Mouse (Mus musculus): Measurements from ENCODE around the gene Cnbd2. TPM values are rescaled to one million over a fixed set of nuclear protein-coding genes. Genes with fewer than 3 reads are reported as not detected.
A peak's percentile ranks its signal among the peaks of the same experiment; 100 is the strongest.

Gene Cnbd2
- polyA plus RNA-seq, 1 experiment from 2014 or later: 2.2 TPM

- Histone ChIP-seq H3K9me3 (replicated peaks; ENCODE audit: control insufficient read depth, low read length) (no peaks in the 10 kb centered on the region), H3K36me3 (ENCODE audit: control insufficient read depth, insufficient read depth) (peaks cover 8% of the 10 kb centered on the region; the same call in 1 of the 2 replicates), H3K27ac (ENCODE audit: low read length) (no peak overlapping the region; the same call in 1 of the 2 replicates), H3K4me1 (ENCODE audit: control insufficient read depth, insufficient read depth, low read length) (peaks cover 8% of the 10 kb centered on the region), H3K9ac (ENCODE audit: low read length) (no peak overlapping the region), H3K4me2 (ENCODE audit: low read depth, low read length) (no peak overlapping the region), H3K4me3 (ENCODE audit: low read length) (no peak overlapping the region), H3K27me3 (ENCODE audit: control insufficient read depth, insufficient read depth, low read length) (no peaks in the 10 kb centered on the region)
- WGBS: 91% methylated on average over 2 of the region's 2 CpGs
- 0 out of 2 replicates have a peak, but pooled peaks have one; percentile 21 for ATAC-seq (replicated peaks; ENCODE audit: extremely low read depth, insufficient read depth, low FRiP score)
Observed at GRCm38 (mm10) chr2:156288222-156288621, 23.9 kb upstream of the Cnbd2 start.

- Histone ChIP-seq H3K4me3 (ENCODE audit: low read length) (no peak overlapping the region), H3K9ac (ENCODE audit: low read length) (no peak overlapping the region), H3K36me3 (ENCODE audit: control insufficient read depth, insufficient read depth) (peaks cover 21% of the 10 kb centered on the region), H3K4me2 (ENCODE audit: low read depth, low read length) (no peak overlapping the region), H3K27me3 (ENCODE audit: control insufficient read depth, insufficient read depth, low read length) (no peaks in the 10 kb centered on the region), H3K9me3 (replicated peaks; ENCODE audit: control insufficient read depth, low read length) (no peaks in the 10 kb centered on the region), H3K27ac (ENCODE audit: low read length) (peak overlapping the region; percentile 79), H3K4me1 (ENCODE audit: control insufficient read depth, insufficient read depth, low read length) (peaks cover 8% of the 10 kb centered on the region)
- 65% methylated on average over 2 of the region's 2 CpGs for WGBS
- ATAC-seq (replicated peaks; ENCODE audit: extremely low read depth, insufficient read depth, low FRiP score): no peak
Observed at GRCm38 (mm10) chr2:156289552-156290160, 22.4 kb upstream of the Cnbd2 start.

GRCm38 (mm10) chr2:156291998-156292397 lies 20.1 kb upstream of the Cnbd2 start:
- no peaks in the 10 kb centered on the region for H3K27me3 ChIP-seq (ENCODE audit: control insufficient read depth, insufficient read depth, low read length)
- H3K4me3 ChIP-seq (ENCODE audit: low read length): no peak overlapping the region
- peaks cover 28% of the 10 kb centered on the region for H3K36me3 ChIP-seq (ENCODE audit: control insufficient read depth, insufficient read depth)
- H3K9ac ChIP-seq (ENCODE audit: low read length): no peak overlapping the region
- H3K4me1 ChIP-seq (ENCODE audit: control insufficient read depth, insufficient read depth, low read length): peaks cover 8% of the 10 kb centered on the region
- WGBS: 71% methylated on average over 1 of the region's 1 CpGs
- H3K27ac ChIP-seq (ENCODE audit: low read length): no peak overlapping the region
- ATAC-seq (replicated peaks; ENCODE audit: extremely low read depth, insufficient read depth, low FRiP score): no peak
- H3K9me3 ChIP-seq (replicated peaks; ENCODE audit: control insufficient read depth, low read length): no peaks in the 10 kb centered on the region
- H3K4me2 ChIP-seq (ENCODE audit: low read depth, low read length): no peak overlapping the region

- no peak overlapping the region for H3K4me2 ChIP-seq (ENCODE audit: low read depth, low read length)
- H3K27ac ChIP-seq (ENCODE audit: low read length): no peak overlapping the region
- 93% methylated on average over 2 of the region's 2 CpGs for WGBS
- no peaks in the 10 kb centered on the region for H3K9me3 ChIP-seq (replicated peaks; ENCODE audit: control insufficient read depth, low read length)
- peaks cover 24% of the 10 kb centered on the region for H3K36me3 ChIP-seq (ENCODE audit: control insufficient read depth, insufficient read depth)
- no peak overlapping the region for H3K4me3 ChIP-seq (ENCODE audit: low read length)
- H3K9ac ChIP-seq (ENCODE audit: low read length): no peak overlapping the region
- ATAC-seq (replicated peaks; ENCODE audit: extremely low read depth, insufficient read depth, low FRiP score): no peak
- 0 out of 2 replicates have a peak, but pooled peaks cover 3% of the 10 kb centered on the region for H3K4me1 ChIP-seq (ENCODE audit: control insufficient read depth, insufficient read depth, low read length)
- no peaks in the 10 kb centered on the region for H3K27me3 ChIP-seq (ENCODE audit: control insufficient read depth, insufficient read depth, low read length)
Observed at GRCm38 (mm10) chr2:156295601-156296063, 16.5 kb upstream of the Cnbd2 start.

GRCm38 (mm10) chr2:156296190-156296589 lies 15.9 kb upstream of the Cnbd2 start:
- Histone ChIP-seq H3K36me3 (ENCODE audit: control insufficient read depth, insufficient read depth) (peaks cover 28% of the 10 kb centered on the region), H3K9me3 (replicated peaks; ENCODE audit: control insufficient read depth, low read length) (no peaks in the 10 kb centered on the region), H3K27me3 (ENCODE audit: control insufficient read depth, insufficient read depth, low read length) (no peaks in the 10 kb centered on the region), H3K4me3 (ENCODE audit: low read length) (no peak overlapping the region), H3K9ac (ENCODE audit: low read length) (no peak overlapping the region), H3K4me1 (ENCODE audit: control insufficient read depth, insufficient read depth, low read length) (0 out of 2 replicates have a peak, but pooled peaks cover 3% of the 10 kb centered on the region), H3K27ac (ENCODE audit: low read length) (no peak overlapping the region), H3K4me2 (ENCODE audit: low read depth, low read length) (no peak overlapping the region)
- 89% methylated on average over 3 of the region's 3 CpGs for WGBS
- ATAC-seq (replicated peaks; ENCODE audit: extremely low read depth, insufficient read depth, low FRiP score): no peak

GRCm38 (mm10) chr2:156297653-156298052 lies 14.4 kb upstream of the Cnbd2 start:
- Histone ChIP-seq H3K4me3 (ENCODE audit: low read length) (no peak overlapping the region), H3K4me2 (ENCODE audit: low read depth, low read length) (no peak overlapping the region), H3K9me3 (replicated peaks; ENCODE audit: control insufficient read depth, low read length) (no peaks in the 10 kb centered on the region), H3K27me3 (ENCODE audit: control insufficient read depth, insufficient read depth, low read length) (no peaks in the 10 kb centered on the region), H3K4me1 (ENCODE audit: control insufficient read depth, insufficient read depth, low read length) (0 out of 2 replicates have a peak, but pooled peaks cover 3% of the 10 kb centered on the region), H3K27ac (ENCODE audit: low read length) (no peak overlapping the region), H3K9ac (ENCODE audit: low read length) (no peak overlapping the region), H3K36me3 (ENCODE audit: control insufficient read depth, insufficient read depth) (peaks cover 28% of the 10 kb centered on the region)
- ATAC-seq (replicated peaks; ENCODE audit: extremely low read depth, insufficient read depth, low FRiP score): peak; percentile 60
- 65% methylated on average over 3 of the region's 3 CpGs for WGBS

- no peaks in the 10 kb centered on the region for H3K9me3 ChIP-seq (replicated peaks; ENCODE audit: control insufficient read depth, low read length)
- no peak overlapping the region for H3K4me3 ChIP-seq (ENCODE audit: low read length)
- ATAC-seq (replicated peaks; ENCODE audit: extremely low read depth, insufficient read depth, low FRiP score): no peak
- H3K36me3 ChIP-seq (ENCODE audit: control insufficient read depth, insufficient read depth): peaks cover 27% of the 10 kb centered on the region
- WGBS: 70% methylated on average over 7 of the region's 7 CpGs
- no peak overlapping the region for H3K4me2 ChIP-seq (ENCODE audit: low read depth, low read length)
- 0 out of 2 replicates have a peak, but pooled peaks cover 3% of the 10 kb centered on the region for H3K4me1 ChIP-seq (ENCODE audit: control insufficient read depth, insufficient read depth, low read length)
- no peak overlapping the region for H3K9ac ChIP-seq (ENCODE audit: low read length)
- H3K27me3 ChIP-seq (ENCODE audit: control insufficient read depth, insufficient read depth, low read length): no peaks in the 10 kb centered on the region
- H3K27ac ChIP-seq (ENCODE audit: low read length): no peak overlapping the region
Observed at GRCm38 (mm10) chr2:156298458-156298857, 13.6 kb upstream of the Cnbd2 start.

GRCm38 (mm10) chr2:156302063-156302462 lies 10.0 kb upstream of the Cnbd2 start:
- H3K27me3 ChIP-seq (ENCODE audit: control insufficient read depth, insufficient read depth, low read length): no peaks in the 10 kb centered on the region
- no peak overlapping the region for H3K9ac ChIP-seq (ENCODE audit: low read length)
- no peak overlapping the region for H3K27ac ChIP-seq (ENCODE audit: low read length)
- H3K4me3 ChIP-seq (ENCODE audit: low read length): no peak overlapping the region
- H3K9me3 ChIP-seq (replicated peaks; ENCODE audit: control insufficient read depth, low read length): no peaks in the 10 kb centered on the region
- ATAC-seq (replicated peaks; ENCODE audit: extremely low read depth, insufficient read depth, low FRiP score): no peak
- no peak overlapping the region for H3K4me2 ChIP-seq (ENCODE audit: low read depth, low read length)
- WGBS: 85% methylated on average over 4 of the region's 4 CpGs
- peaks cover 20% of the 10 kb centered on the region for H3K36me3 ChIP-seq (ENCODE audit: control insufficient read depth, insufficient read depth)
- 0 out of 2 replicates have a peak, but pooled peaks cover 3% of the 10 kb centered on the region for H3K4me1 ChIP-seq (ENCODE audit: control insufficient read depth, insufficient read depth, low read length)

- peaks cover 16% of the 10 kb centered on the region for H3K36me3 ChIP-seq (ENCODE audit: control insufficient read depth, insufficient read depth)
- no peak overlapping the region for H3K4me3 ChIP-seq (ENCODE audit: low read length)
- H3K9me3 ChIP-seq (replicated peaks; ENCODE audit: control insufficient read depth, low read length): no peaks in the 10 kb centered on the region
- H3K4me2 ChIP-seq (ENCODE audit: low read depth, low read length): no peak overlapping the region
- no peaks in the 10 kb centered on the region for H3K27me3 ChIP-seq (ENCODE audit: control insufficient read depth, insufficient read depth, low read length)
- H3K4me1 ChIP-seq (ENCODE audit: control insufficient read depth, insufficient read depth, low read length): no peaks in the 10 kb centered on the region
- H3K27ac ChIP-seq (ENCODE audit: low read length): no peak overlapping the region
- no peak overlapping the region for H3K9ac ChIP-seq (ENCODE audit: low read length)
- no peak for ATAC-seq (replicated peaks; ENCODE audit: extremely low read depth, insufficient read depth, low FRiP score)
- WGBS: 89% methylated on average over 4 of the region's 4 CpGs
Observed at GRCm38 (mm10) chr2:156304351-156304750, 7.7 kb upstream of the Cnbd2 start.
